Mouse (Mus musculus) neural tube, embryonic 12.5 days (tissue): ENCODE data around the gene Dzip1l. TPM values are rescaled to one million over a fixed set of nuclear protein-coding genes. Genes with fewer than 3 reads are reported as not detected.
A peak's percentile ranks its signal among the peaks of the same experiment; 100 is the strongest.

ENCODE experiments used
- ATAC-seq: fragments of 200-750 bp; cut with Nextera tagmentation; 2 replicates; pipeline ENCODE4 v1.8.0; 2017; ENCODE audit warnings: low read depth, mild to moderate bottlenecking, moderate TSS enrichment, moderate library complexity; ENCODE audit not compliant: low FRiP score
- H3K27ac ChIP-seq: fragments of 300-500 bp; sonication (generic); 2 replicates; pipeline ENCODE4 v1.5.1; 2016
- H3K27me3 ChIP-seq: fragments of 300-500 bp; sonication (generic); replicated peaks from 2 replicates; pipeline ENCODE4 v1.6.1; 2016; ENCODE audit warnings: mild to moderate bottlenecking
- H3K36me3 ChIP-seq: fragments of 300-500 bp; sonication (generic); 2 replicates; pipeline ENCODE4 v1.6.1; 2016; ENCODE audit warnings: mild to moderate bottlenecking
- H3K4me1 ChIP-seq: fragments of 300-500 bp; sonication (generic); 2 replicates; pipeline ENCODE4 v1.6.1; 2016
- H3K4me2 ChIP-seq: fragments of 300-500 bp; sonication (generic); replicated peaks from 2 replicates; pipeline ENCODE4 v1.6.1; 2016; ENCODE audit warnings: mild to moderate bottlenecking
- H3K4me3 ChIP-seq: fragments of 300-500 bp; sonication (generic); 2 replicates; pipeline ENCODE4 v1.5.1; 2016
- H3K9ac ChIP-seq: fragments of 300-500 bp; sonication (generic); 2 replicates; pipeline ENCODE4 v1.6.1; 2016; ENCODE audit warnings: mild to moderate bottlenecking
- H3K9me3 ChIP-seq: fragments of 300-500 bp; sonication (generic); 2 replicates; pipeline ENCODE4 v1.6.1; 2016; ENCODE audit warnings: mild to moderate bottlenecking
- WGBS: fragments of 180-500 bp; shearing (Covaris S2); methylation state at CpG from one replicate; pipeline ENCODE4 v1.1.7; 2016; 5-methylcytosine and 5-hydroxymethylcytosine counted together
- polyA plus RNA-seq: library from polyadenylated mRNA; unstranded; fragments of >200 nt; fragmentation: Nextera tagmentation; extraction: Ambion mirVana; gene quantifications from 2 replicates; pipeline ENCODE4 v1.2.1, GENCODE M21; 2016

Gene Dzip1l
- polyA plus RNA-seq, 1 experiment from 2014 or later: 13.4 TPM

- Histone ChIP-seq H3K27ac (no peak overlapping the region), H3K27me3 (no peaks in the 10 kb centered on the region), H3K36me3 (peaks cover 37% of the 10 kb centered on the region), H3K4me2 (no peak overlapping the region), H3K4me3 (no peak overlapping the region), H3K4me1 (no peaks in the 10 kb centered on the region), H3K9ac (no peak overlapping the region), H3K9me3 (no peaks in the 10 kb centered on the region)
- peak; percentile 63 for ATAC-seq
- WGBS: 27% methylated on average over 7 of the region's 7 CpGs
These were observed 33.1 kb downstream of the Dzip1l start for GRCm38 (mm10) chr9:99662406-99662805.

GRCm38 (mm10) chr9:99662887-99663286 lies 33.6 kb downstream of the Dzip1l start:
- ATAC-seq: no peak; the same call in 1 of the 2 replicates
- 93% methylated on average over 10 of the region's 10 CpGs for WGBS

GRCm38 (mm10) chr9:99667596-99667995 lies 38.3 kb downstream of the Dzip1l start:
- 0 out of 2 replicates have a peak, but pooled peaks cover 9% of the 10 kb centered on the region for H3K9me3 ChIP-seq
- no peak overlapping the region for H3K4me2 ChIP-seq
- H3K4me1 ChIP-seq: no peaks in the 10 kb centered on the region
- no peak overlapping the region for H3K9ac ChIP-seq
- peaks cover 43% of the 10 kb centered on the region for H3K36me3 ChIP-seq
- ATAC-seq: no peak
- H3K27me3 ChIP-seq: no peaks in the 10 kb centered on the region
- no peak overlapping the region for H3K4me3 ChIP-seq
- H3K27ac ChIP-seq: no peak overlapping the region
- WGBS: 94% methylated on average over 8 of the region's 8 CpGs

More at GRCm38 (mm10) chr9:99662887-99663286, 33.6 kb downstream of the Dzip1l start:
- H3K36me3 ChIP-seq: peaks cover 42% of the 10 kb centered on the region
- H3K4me1 ChIP-seq: no peaks in the 10 kb centered on the region
- H3K4me3 ChIP-seq: no peak overlapping the region
- H3K9ac ChIP-seq: no peak overlapping the region
- no peaks in the 10 kb centered on the region for H3K9me3 ChIP-seq
- H3K27ac ChIP-seq: no peak overlapping the region
- H3K27me3 ChIP-seq: no peaks in the 10 kb centered on the region
- no peak overlapping the region for H3K4me2 ChIP-seq

GRCm38 (mm10) chr9:99671603-99672002 lies 42.3 kb downstream of the Dzip1l start:
- peaks cover 33% of the 10 kb centered on the region for H3K36me3 ChIP-seq
- H3K9ac ChIP-seq: no peak overlapping the region
- no peak overlapping the region for H3K4me2 ChIP-seq
- no peak overlapping the region for H3K27ac ChIP-seq
- H3K9me3 ChIP-seq: 0 out of 2 replicates have a peak, but pooled peaks cover 9% of the 10 kb centered on the region
- 47% methylated on average over 2 of the region's 2 CpGs for WGBS
- no peak overlapping the region for H3K4me3 ChIP-seq
- no peaks in the 10 kb centered on the region for H3K27me3 ChIP-seq
- ATAC-seq: no peak
- no peaks in the 10 kb centered on the region for H3K4me1 ChIP-seq

- no peaks in the 10 kb centered on the region for H3K4me1 ChIP-seq
- H3K27ac ChIP-seq: no peak overlapping the region
- H3K9me3 ChIP-seq: no peaks in the 10 kb centered on the region
- no peaks in the 10 kb centered on the region for H3K36me3 ChIP-seq
- ATAC-seq: no peak
- no peak overlapping the region for H3K9ac ChIP-seq
- 84% methylated on average over 3 of the region's 3 CpGs for WGBS
- no peak overlapping the region for H3K4me3 ChIP-seq
- no peak overlapping the region for H3K4me2 ChIP-seq
- H3K27me3 ChIP-seq: no peaks in the 10 kb centered on the region
These were observed 46.4 kb downstream of the Dzip1l start for GRCm38 (mm10) chr9:99675714-99676113.

GRCm38 (mm10) chr9:99681980-99682570 lies 52.8 kb downstream of the Dzip1l start:
- Histone ChIP-seq H3K4me2 (no peak overlapping the region), H3K9me3 (no peaks in the 10 kb centered on the region), H3K27me3 (no peaks in the 10 kb centered on the region), H3K4me3 (no peak overlapping the region), H3K36me3 (no peaks in the 10 kb centered on the region), H3K4me1 (no peaks in the 10 kb centered on the region), H3K9ac (no peak overlapping the region), H3K27ac (no peak overlapping the region)
- WGBS: 70% methylated on average over 21 of the region's 21 CpGs
- no peak for ATAC-seq

GRCm38 (mm10) chr9:99685061-99685521 lies 55.8 kb downstream of the Dzip1l start:
- Histone ChIP-seq H3K9me3 (no peaks in the 10 kb centered on the region), H3K4me3 (no peak overlapping the region), H3K4me2 (no peak overlapping the region), H3K9ac (no peak overlapping the region), H3K36me3 (no peaks in the 10 kb centered on the region), H3K27ac (no peak overlapping the region), H3K27me3 (no peaks in the 10 kb centered on the region), H3K4me1 (no peaks in the 10 kb centered on the region)
- no peak for ATAC-seq
- WGBS: 73% methylated on average over 5 of the region's 5 CpGs

- H3K4me1 ChIP-seq: no peaks in the 10 kb centered on the region
- H3K4me3 ChIP-seq: no peak overlapping the region
- H3K9ac ChIP-seq: no peak overlapping the region
- no peaks in the 10 kb centered on the region for H3K36me3 ChIP-seq
- no peak for ATAC-seq
- no peaks in the 10 kb centered on the region for H3K27me3 ChIP-seq
- no peak overlapping the region for H3K4me2 ChIP-seq
- no peak overlapping the region for H3K27ac ChIP-seq
- no peaks in the 10 kb centered on the region for H3K9me3 ChIP-seq
- WGBS: 80% methylated on average over 5 of the region's 5 CpGs
These were observed 56.4 kb downstream of the Dzip1l start for GRCm38 (mm10) chr9:99685536-99686231.

GRCm38 (mm10) chr9:99689796-99690195 lies 60.5 kb downstream of the Dzip1l start:
- no peak overlapping the region for H3K4me2 ChIP-seq
- no peaks in the 10 kb centered on the region for H3K36me3 ChIP-seq
- 91% methylated on average over 5 of the region's 5 CpGs for WGBS
- no peak overlapping the region for H3K9ac ChIP-seq
- no peak overlapping the region for H3K4me3 ChIP-seq
- H3K9me3 ChIP-seq: no peaks in the 10 kb centered on the region
- no peaks in the 10 kb centered on the region for H3K27me3 ChIP-seq
- H3K27ac ChIP-seq: no peak overlapping the region
- no peak for ATAC-seq
- H3K4me1 ChIP-seq: no peaks in the 10 kb centered on the region

- Histone ChIP-seq H3K4me3 (no peak overlapping the region), H3K9ac (no peak overlapping the region), H3K27me3 (no peaks in the 10 kb centered on the region), H3K4me2 (no peak overlapping the region), H3K9me3 (no peaks in the 10 kb centered on the region), H3K36me3 (no peaks in the 10 kb centered on the region), H3K4me1 (no peaks in the 10 kb centered on the region), H3K27ac (no peak overlapping the region)
- ATAC-seq: no peak
- WGBS: 81% methylated on average over 7 of the region's 7 CpGs
These were observed 61.1 kb downstream of the Dzip1l start for GRCm38 (mm10) chr9:99690386-99690785.

GRCm38 (mm10) chr9:99694961-99695360 lies 65.7 kb downstream of the Dzip1l start:
- no peaks in the 10 kb centered on the region for H3K4me1 ChIP-seq
- ATAC-seq: no peak
- 59% methylated on average over 7 of the region's 7 CpGs for WGBS
- no peaks in the 10 kb centered on the region for H3K36me3 ChIP-seq
- no peak overlapping the region for H3K4me2 ChIP-seq
- no peaks in the 10 kb centered on the region for H3K9me3 ChIP-seq
- H3K4me3 ChIP-seq: no peak overlapping the region
- H3K9ac ChIP-seq: no peak overlapping the region
- H3K27ac ChIP-seq: no peak overlapping the region
- no peaks in the 10 kb centered on the region for H3K27me3 ChIP-seq

- Histone ChIP-seq H3K9ac (no peak overlapping the region), H3K9me3 (no peaks in the 10 kb centered on the region), H3K27me3 (no peaks in the 10 kb centered on the region), H3K4me1 (no peaks in the 10 kb centered on the region), H3K27ac (no peak overlapping the region), H3K36me3 (no peaks in the 10 kb centered on the region), H3K4me3 (no peak overlapping the region), H3K4me2 (no peak overlapping the region)
- ATAC-seq: no peak
- 86% methylated on average over 2 of the region's 2 CpGs for WGBS
These were observed 70.6 kb downstream of the Dzip1l start for GRCm38 (mm10) chr9:99699752-99700389.
